Mouse (Mus musculus): ENCODE data around the gene Ak8.

- no peak for TF ChIP-seq POLR2A (IDR thresholded peaks at IDR 0.05; ENCODE audit: insufficient read depth, low read depth, low read length)
- no peak for TF ChIP-seq CTCF (IDR thresholded peaks at IDR 0.05)
Observed at GRCm38 (mm10) chr2:28746682-28747332, 46.8 kb downstream of the Ak8 start.
